Mouse (Mus musculus): ENCODE measurements around the gene 1810055G02Rik.

- TF ChIP-seq CTCF (IDR thresholded peaks at IDR 0.05 in 2 of 3, conservative IDR thresholded peaks at IDR 0.05 in 1 of 3; ENCODE audit: control insufficient read depth in 1 of 3, insufficient read depth in 1 of 3, low read depth in 2 of 3, low read length in 3 of 3, poor library complexity in 1 of 3, severe bottlenecking in 1 of 3), result no peak
- TF ChIP-seq ZKSCAN1 (IDR thresholded peaks at IDR 0.05; ENCODE audit: low read depth, low read length), result no peak
- no peak for TF ChIP-seq JUND (IDR thresholded peaks at IDR 0.05; ENCODE audit: low read depth, low read length)
- TF ChIP-seq POLR2A (IDR thresholded peaks at IDR 0.05; ENCODE audit: control insufficient read depth in 1 of 2, insufficient read depth in 1 of 2, low read depth in 1 of 2, low read length in 2 of 2, poor library complexity in 1 of 2), result no peak
- TF ChIP-seq MXI1 (IDR thresholded peaks at IDR 0.05; ENCODE audit: low read depth, low read length), result no peak
- TF ChIP-seq ELF1 (IDR thresholded peaks at IDR 0.05; ENCODE audit: low read depth, low read length), result no peak
- no peak for TF ChIP-seq USF1 (IDR thresholded peaks at IDR 0.05; ENCODE audit: low read depth, low read length)
- no peak for TF ChIP-seq HCFC1 (IDR thresholded peaks at IDR 0.05; ENCODE audit: low read depth, low read length)
- TF ChIP-seq ZMIZ1 (IDR thresholded peaks at IDR 0.05; ENCODE audit: low read depth, low read length), result no peak
- no peak for TF ChIP-seq EP300 (IDR thresholded peaks at IDR 0.05; ENCODE audit: low read depth in 1 of 2, low read length in 2 of 2)
- TF ChIP-seq GABPA (IDR thresholded peaks at IDR 0.05; ENCODE audit: low read depth, low read length), result no peak
These were observed 34.6 kb downstream of the 1810055G02Rik start for GRCm38 (mm10) chr19:3742716-3743115.
